Mouse (Mus musculus) spleen, adult 2 months (tissue): ENCODE data around the gene Atoh7. TPM values are rescaled to one million over a fixed set of nuclear protein-coding genes. Genes with fewer than 3 reads are reported as not detected.

ENCODE experiments used
- DNase-seq, 2 experiments: peaks; one replicate each; pipeline versions ENCODE4 v3.0.0 to v3.0.0-alpha.2; 2012 to 2021; ENCODE audit warnings: low spot score in 2 of 2, low read depth in 1 of 2
- H3K27ac ChIP-seq: fragments of 200-500 bp; 2 replicates; pipeline ENCODE4 v1.5.1; 2012; ENCODE audit warnings: low read length, inconsistent platforms; ENCODE audit not compliant: insufficient read depth
- H3K27me3 ChIP-seq: fragments of 200-500 bp; 2 replicates; pipeline ENCODE4 v1.6.1; 2012; ENCODE audit warnings: mild to moderate bottlenecking, moderate library complexity, low read length, inconsistent platforms; ENCODE audit not compliant: control insufficient read depth, insufficient read depth
- H3K36me3 ChIP-seq: fragments of 200-500 bp; 2 replicates; pipeline ENCODE4 v1.6.1; 2012; ENCODE audit warnings: mild to moderate bottlenecking, low read length, inconsistent platforms; ENCODE audit not compliant: control insufficient read depth, insufficient read depth
- H3K4me1 ChIP-seq: fragments of 200-500 bp; 2 replicates; pipeline ENCODE4 v1.6.1; 2011; ENCODE audit warnings: inconsistent platforms; ENCODE audit not compliant: control insufficient read depth, insufficient read depth, insufficient read length
- H3K4me3 ChIP-seq: fragments of 200-500 bp; 2 replicates; pipeline ENCODE4 v1.5.1; 2011; ENCODE audit warnings: mild to moderate bottlenecking, inconsistent platforms; ENCODE audit not compliant: insufficient read depth, insufficient read length; ENCODE audit errors: extremely low read depth
- CTCF ChIP-seq: fragments of 200-500 bp; IDR thresholded peaks from 2 replicates; pipeline ENCODE4 v1.5.1; 2011; ENCODE audit warnings: mild to moderate bottlenecking, inconsistent platforms; ENCODE audit not compliant: insufficient read depth, insufficient read length, insufficient replicate concordance; ENCODE audit errors: extremely low read depth
- POLR2A ChIP-seq: fragments of 200-500 bp; IDR thresholded peaks from 2 replicates; pipeline ENCODE4 v1.6.1; 2011; ENCODE audit warnings: low read depth, low read length, inconsistent platforms
- WGBS: fragments of 180-500 bp; shearing (Covaris S2); methylation state at CpG from one replicate; pipeline ENCODE4 v1.1.7; 2018; 5-methylcytosine and 5-hydroxymethylcytosine counted together
- polyA plus RNA-seq: library from polyadenylated mRNA; depleted of rRNA; stranded (reverse); fragments of >200 nt; gene quantifications from 2 replicates; pipeline ENCODE4 v1.2.3, GENCODE M21; 2012

Atoh7 gene
- polyA plus RNA-seq, 1 experiment = not detected

DNA sequence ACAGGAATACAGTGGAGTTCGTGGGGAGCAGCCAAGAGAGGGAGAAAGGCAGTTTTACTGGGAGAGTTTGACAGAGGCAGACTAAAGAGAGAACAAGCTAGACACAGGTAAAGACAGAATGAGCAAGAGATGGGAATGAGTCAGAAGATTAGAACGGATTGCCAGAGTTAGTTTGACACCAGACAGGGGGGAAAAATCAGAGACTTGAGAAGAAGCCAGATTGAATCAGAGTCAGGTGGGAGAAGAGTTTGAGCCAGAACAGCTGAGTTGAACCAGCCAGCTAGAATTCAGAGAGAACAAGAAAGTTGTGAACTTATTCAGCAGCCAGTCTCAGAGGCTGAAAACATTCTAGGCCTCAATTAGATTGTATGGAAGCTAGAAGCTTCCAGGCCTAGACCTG, 39.6 kb upstream of the Atoh7 start, which contains the start of gene Pbld1:
TSS of gene Pbld1 (plus strand) at position 301 of the 400 bp plus-strand sequence.
- DNase-seq = no peak
- Histone ChIP-seq H3K36me3 (no peaks in the 10 kb centered on the region), H3K4me3 (no peak within 1 kb of the TSS), H3K27ac (no peak within 1 kb of the TSS), H3K4me1 (no peaks in the 10 kb centered on the region), H3K27me3 (no peaks in the 10 kb centered on the region)
- TF ChIP-seq POLR2A = no peak
- TF ChIP-seq CTCF = no peak
- WGBS = 90% methylated on average over 2 of the region's 2 CpGs

DNA sequence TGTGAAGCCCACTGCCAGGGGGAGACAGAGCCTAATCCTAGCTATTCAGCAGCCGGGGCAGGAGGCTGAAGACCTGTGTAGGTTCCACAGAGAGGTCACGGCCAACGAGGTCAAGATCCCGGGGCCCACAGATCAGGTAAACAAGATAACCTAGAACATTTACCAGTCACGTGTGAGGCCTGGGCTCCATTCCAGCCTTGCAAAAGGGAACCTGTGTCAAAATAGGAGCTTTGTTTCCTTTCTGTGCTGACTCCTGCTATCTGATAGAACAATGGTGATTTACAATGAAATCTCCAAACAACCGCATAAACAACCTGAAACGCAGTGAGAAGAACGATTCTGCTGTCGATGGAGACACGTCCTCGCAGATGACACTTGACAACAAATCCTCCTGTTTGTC, 39.0 kb upstream of the Atoh7 start:
- no peaks in the 10 kb centered on the region for H3K4me1 ChIP-seq
- no peak for DNase-seq
- H3K27ac ChIP-seq = no peak overlapping the region
- H3K4me3 ChIP-seq = no peak overlapping the region
- H3K27me3 ChIP-seq = no peaks in the 10 kb centered on the region
- TF ChIP-seq POLR2A = no peak
- no peak for TF ChIP-seq CTCF
- H3K36me3 ChIP-seq = no peaks in the 10 kb centered on the region
- 56% methylated on average over 11 of the region's 11 CpGs for WGBS

GRCm38 (mm10) chr10:63061266-63061665, 38.2 kb upstream of the Atoh7 start:
- H3K27me3 ChIP-seq = no peaks in the 10 kb centered on the region
- H3K36me3 ChIP-seq = no peaks in the 10 kb centered on the region
- no peaks in the 10 kb centered on the region for H3K4me1 ChIP-seq
- H3K4me3 ChIP-seq = no peak overlapping the region
- no peak for TF ChIP-seq CTCF
- no peak for TF ChIP-seq POLR2A
- DNase-seq = no peak
- no peak overlapping the region for H3K27ac ChIP-seq
- 94% methylated on average over 12 of the region's 12 CpGs for WGBS

- Histone ChIP-seq H3K4me1 (no peaks in the 10 kb centered on the region), H3K4me3 (no peak overlapping the region), H3K27me3 (no peaks in the 10 kb centered on the region), H3K36me3 (no peaks in the 10 kb centered on the region), H3K27ac (no peak overlapping the region)
- WGBS = 90% methylated on average over 5 of the region's 5 CpGs
- TF ChIP-seq POLR2A (no peak), CTCF (no peak)
- no peak for DNase-seq
Measured at GRCm38 (mm10) chr10:63062696-63063095, 36.8 kb upstream of the Atoh7 start.

GRCm38 (mm10) chr10:63063365-63063764, 36.1 kb upstream of the Atoh7 start:
- TF ChIP-seq CTCF (no peak), POLR2A (no peak)
- 86% methylated on average over 7 of the region's 7 CpGs for WGBS
- H3K27me3 ChIP-seq = no peaks in the 10 kb centered on the region
- H3K27ac ChIP-seq = no peak overlapping the region
- no peaks in the 10 kb centered on the region for H3K36me3 ChIP-seq
- DNase-seq = no peak
- H3K4me3 ChIP-seq = no peak overlapping the region
- no peaks in the 10 kb centered on the region for H3K4me1 ChIP-seq

DNA sequence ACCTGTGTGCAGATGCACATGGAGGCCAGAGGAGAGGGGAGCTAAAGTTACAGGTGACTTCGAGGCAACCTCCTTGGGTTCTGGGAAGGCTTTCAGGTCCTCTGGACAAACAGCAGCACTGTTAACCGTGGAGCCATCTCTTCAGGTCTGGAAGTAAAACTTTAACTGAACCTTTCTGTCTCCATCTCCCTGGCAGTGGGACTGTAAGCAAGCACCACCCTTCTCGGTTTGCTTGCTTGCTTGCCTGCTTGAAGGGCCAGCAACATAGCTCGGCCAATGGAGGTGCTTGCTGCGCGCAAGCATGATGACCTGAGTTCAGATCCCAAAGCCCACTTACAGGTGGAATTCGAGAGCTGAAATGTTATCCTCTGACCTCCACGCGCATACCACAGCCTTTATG, 34.9 kb upstream of the Atoh7 start:
- no peaks in the 10 kb centered on the region for H3K4me1 ChIP-seq
- no peaks in the 10 kb centered on the region for H3K36me3 ChIP-seq
- H3K27ac ChIP-seq = no peak overlapping the region
- TF ChIP-seq CTCF = no peak
- TF ChIP-seq POLR2A = no peak
- WGBS = 88% methylated on average over 9 of the region's 9 CpGs
- H3K27me3 ChIP-seq = no peaks in the 10 kb centered on the region
- DNase-seq = no peak
- no peak overlapping the region for H3K4me3 ChIP-seq

- DNase-seq = no peak
- Histone ChIP-seq H3K4me3 (no peak overlapping the region), H3K27me3 (no peaks in the 10 kb centered on the region), H3K36me3 (no peaks in the 10 kb centered on the region), H3K27ac (no peak overlapping the region), H3K4me1 (no peaks in the 10 kb centered on the region)
- WGBS = 81% methylated on average over 8 of the region's 8 CpGs
- no peak for TF ChIP-seq CTCF
Measured at GRCm38 (mm10) chr10:63065561-63065960, 33.9 kb upstream of the Atoh7 start.

DNA sequence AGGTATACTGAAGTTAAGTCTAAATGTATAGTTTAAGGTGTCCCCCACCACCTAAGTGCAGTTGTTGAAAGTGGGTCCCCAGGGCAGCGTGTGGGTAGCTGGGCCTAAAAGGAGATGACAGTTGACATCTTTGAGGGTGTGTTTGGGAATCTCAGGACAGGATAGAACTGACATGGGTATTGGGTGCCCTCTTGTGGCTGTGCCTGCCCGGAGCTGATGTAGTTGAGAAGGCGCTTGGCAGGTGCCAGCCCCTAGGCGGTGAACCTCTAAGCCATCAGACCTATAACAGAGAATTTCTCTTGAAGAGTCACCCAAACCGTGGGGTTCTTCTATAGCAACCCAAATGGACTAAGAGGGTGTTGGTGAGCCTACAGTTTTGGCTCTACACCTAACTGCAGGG, 33.5 kb upstream of the Atoh7 start:
- no peak for TF ChIP-seq POLR2A
- peak; percentile 79 for TF ChIP-seq CTCF
- no peak overlapping the region for H3K4me3 ChIP-seq
- WGBS = 8% methylated on average over 5 of the region's 5 CpGs
- DNase-seq = peak; percentile 40 to 78
- H3K27ac ChIP-seq = no peak overlapping the region
- H3K4me1 ChIP-seq = no peaks in the 10 kb centered on the region
- H3K36me3 ChIP-seq = no peaks in the 10 kb centered on the region
- no peaks in the 10 kb centered on the region for H3K27me3 ChIP-seq
